33 mouse cellular contexts compared by ENCODE assay signal in genomic region chr19:48766524-48766923, GRCm38 (mm10).
"Had no signal": no experiment of that assay in that cellular context is flagged by ENCODE, and none has a peak within 500 bp of the region (broad histone marks: within the 10 kb centered on the region; RNA-seq: fewer than 3 reads in every experiment).

No protein-coding gene starts in this region.

- H3K27me3 ChIP-seq: heart, embryonic 15.5 days; hindbrain, embryonic 12.5 days; hindbrain, embryonic 13.5 days; hindbrain, embryonic 15.5 days; kidney, embryonic 15.5 days had no signal

- H3K4me1 ChIP-seq: heart, embryonic 10.5 days; heart, embryonic 12.5 days; heart, embryonic 13.5 days; heart, embryonic 15.5 days; hindbrain, embryonic 12.5 days; hindbrain, embryonic 13.5 days; hindbrain, embryonic 15.5 days; kidney, embryonic 15.5 days had no signal

- H3K9me3 ChIP-seq: heart, embryonic 10.5 days; heart, embryonic 12.5 days; heart, embryonic 13.5 days; heart, embryonic 15.5 days; hindbrain, embryonic 10.5 days; hindbrain, embryonic 12.5 days; hindbrain, embryonic 13.5 days; hindbrain, embryonic 15.5 days; kidney, embryonic 15.5 days had no signal

- H3K4me3 ChIP-seq: heart, adult 2 months; heart, embryonic 10.5 days; heart, embryonic 12.5 days; heart, embryonic 13.5 days; heart, embryonic 15.5 days; hindbrain, embryonic 10.5 days; hindbrain, embryonic 12.5 days; hindbrain, embryonic 13.5 days; hindbrain, embryonic 15.5 days; kidney, embryonic 15.5 days; layer of hippocampus, adult 2 months; left cerebral cortex, adult 2 months had no signal

- H3K36me3 ChIP-seq: heart, embryonic 10.5 days; heart, embryonic 12.5 days; heart, embryonic 13.5 days; heart, embryonic 15.5 days; hindbrain, embryonic 10.5 days; hindbrain, embryonic 12.5 days; hindbrain, embryonic 13.5 days; hindbrain, embryonic 15.5 days; kidney, embryonic 15.5 days had no signal

- H3K27ac ChIP-seq: heart, adult 2 months; heart, embryonic 10.5 days; heart, embryonic 13.5 days; heart, embryonic 15.5 days; hindbrain, embryonic 10.5 days; hindbrain, embryonic 12.5 days; hindbrain, embryonic 13.5 days; hindbrain, embryonic 14.5 days; hindbrain, embryonic 15.5 days; kidney, embryonic 15.5 days; kidney, postnatal 0 days; layer of hippocampus, adult 2 months; left cerebral cortex, adult 2 months had no signal

- H3K9ac ChIP-seq: heart, embryonic 12.5 days; heart, embryonic 13.5 days; heart, embryonic 15.5 days; hindbrain, embryonic 12.5 days; hindbrain, embryonic 13.5 days; hindbrain, embryonic 14.5 days; hindbrain, embryonic 15.5 days; kidney, embryonic 15.5 days had no signal

- DNase-seq: heart, adult 2 months; heart, postnatal 10 days; heart, postnatal 14 days; heart, postnatal 36 days; heart, postnatal 4 days; kidney, adult 11 months; kidney, adult 18-20 months; kidney, adult 2 months; kidney, adult 8-10 months; kidney, adult 9 months; kidney, postnatal 10 days; kidney, postnatal 14 days; kidney, postnatal 25 days; kidney, postnatal 36 days; kidney, postnatal 4 days; layer of hippocampus, adult 9-11 months; layer of hippocampus, postnatal 36 days had no signal

- ATAC-seq: hindbrain, embryonic 16.5 days; inflammation-experienced regulatory T-cells, adult 6 months had no signal

- H3K4me2 ChIP-seq: heart, embryonic 11.5 days; heart, embryonic 12.5 days; heart, embryonic 13.5 days; heart, embryonic 15.5 days; hindbrain, embryonic 12.5 days; hindbrain, embryonic 13.5 days; hindbrain, embryonic 14.5 days; hindbrain, embryonic 15.5 days; kidney, embryonic 15.5 days had no signal
